Mouse (Mus musculus) intestine, embryonic 16.5 days (tissue): ENCODE measurements around the gene Flt1. TPM values are rescaled to one million over a fixed set of nuclear protein-coding genes. Genes with fewer than 3 reads are reported as not detected.

Source experiments
- ATAC-seq: fragments of 200-750 bp; cut with Nextera tagmentation; 2 replicates; pipeline ENCODE4 v1.8.0; 2017; ENCODE audit warnings: moderate TSS enrichment, moderate library complexity
- H3K27ac ChIP-seq: fragments of 300-500 bp; sonication (generic); 2 replicates; pipeline ENCODE4 v1.5.1; 2014; ENCODE audit warnings: mild to moderate bottlenecking, low read length
- H3K27me3 ChIP-seq: fragments of 300-500 bp; sonication (generic); replicated peaks from 2 replicates; pipeline ENCODE4 v1.6.1; 2014; ENCODE audit warnings: low read length, control low read depth, mixed read lengths; ENCODE audit not compliant: control insufficient read depth, insufficient read depth
- H3K36me3 ChIP-seq: fragments of 300-500 bp; sonication (generic); 2 replicates; pipeline ENCODE4 v1.6.1; 2014; ENCODE audit warnings: low read length, control low read depth; ENCODE audit not compliant: control insufficient read depth, insufficient read depth
- H3K4me1 ChIP-seq: fragments of 300-500 bp; sonication (generic); 2 replicates; pipeline ENCODE4 v1.6.1; 2014; ENCODE audit warnings: low read length, control low read depth, mixed read lengths; ENCODE audit not compliant: control insufficient read depth, insufficient read depth
- H3K4me2 ChIP-seq: fragments of 300-500 bp; sonication (generic); 2 replicates; pipeline ENCODE4 v1.6.1; 2014; ENCODE audit warnings: low read depth, low read length, control low read depth
- H3K4me3 ChIP-seq: fragments of 300-500 bp; sonication (generic); 2 replicates; pipeline ENCODE4 v1.5.1; 2014; ENCODE audit warnings: mild to moderate bottlenecking, low read length
- H3K9ac ChIP-seq: fragments of 300-500 bp; sonication (generic); 2 replicates; pipeline ENCODE4 v1.6.1; 2014; ENCODE audit warnings: low read depth, low read length
- H3K9me3 ChIP-seq: fragments of 300-500 bp; sonication (generic); 2 replicates; pipeline ENCODE4 v1.6.1; 2016; ENCODE audit warnings: low read length, control low read depth; ENCODE audit not compliant: control insufficient read depth
- WGBS: fragments of 180-500 bp; shearing (Covaris S2); extraction: QIAGEN DNeasy Blood & Tissue Kit; methylation state at CpG from one replicate; pipeline ENCODE4 v1.1.7; 2014; 5-methylcytosine and 5-hydroxymethylcytosine counted together
- polyA plus RNA-seq: library from polyadenylated mRNA; unstranded; fragments of >200 nt; fragmentation: Nextera tagmentation; extraction: Ambion mirVana; gene quantifications from 2 replicates; pipeline ENCODE4 v1.2.1, GENCODE M21; 2015

The Flt1 gene
- polyA plus RNA-seq = 9.7 and 10.0 TPM in 2 replicates

DNA sequence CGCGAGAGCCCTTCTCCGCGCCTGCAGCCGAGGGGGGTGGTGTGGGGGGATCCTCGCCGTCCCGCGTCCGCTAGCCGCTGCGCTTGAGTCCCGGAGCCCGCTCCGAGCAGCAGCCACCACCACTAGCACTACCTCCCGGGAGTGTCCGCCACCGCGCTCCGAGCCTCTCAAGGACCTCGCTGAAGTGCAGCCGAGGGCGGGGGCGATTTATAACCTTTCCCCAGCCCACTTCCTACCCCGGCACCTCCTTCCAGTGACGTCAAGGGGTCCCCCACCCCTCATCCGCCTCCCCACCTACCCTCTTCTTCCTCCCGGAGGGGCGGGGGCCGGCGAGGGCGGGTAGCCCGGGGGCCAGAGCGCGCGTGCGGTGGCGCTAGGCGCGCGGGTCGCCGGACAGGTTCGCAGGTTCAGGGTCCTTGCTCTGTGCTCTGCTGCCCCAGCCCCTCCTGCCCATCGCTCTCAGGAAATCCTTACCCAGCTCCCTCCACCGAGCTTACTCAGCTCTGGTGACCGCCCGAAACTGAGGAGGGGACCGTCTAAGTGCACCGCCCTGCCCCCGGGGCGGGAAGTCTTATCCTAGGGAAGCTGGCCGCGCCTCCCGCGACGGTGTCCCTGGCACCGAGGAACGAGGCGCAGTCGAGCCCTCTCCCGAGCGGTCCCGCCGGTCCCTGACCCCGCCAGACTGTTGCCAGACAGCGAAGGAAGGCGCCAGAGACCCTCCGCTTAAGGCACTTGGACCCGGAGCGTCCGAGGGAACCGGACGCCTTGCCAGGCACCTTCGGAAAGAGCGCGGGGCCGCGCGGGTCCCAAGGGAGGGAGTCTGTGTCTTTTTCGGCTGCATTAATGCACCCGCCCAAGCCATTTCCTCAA, at the start of gene Flt1:
Gene Flt1 (minus strand): TSS at position 181 of the 870 bp plus-strand sequence.
- ATAC-seq = peak; percentile 73
- no peaks in the 10 kb centered on the region for H3K9me3 ChIP-seq
- H3K27ac ChIP-seq = peak within 1 kb of the TSS; percentile 23
- WGBS = under 1% methylated on average over 70 of the region's 82 CpGs
- peak within 1 kb of the TSS; percentile 80 for H3K4me2 ChIP-seq
- peaks cover 20% of the 10 kb centered on the region for H3K4me1 ChIP-seq
- peak within 1 kb of the TSS; percentile 53 for H3K4me3 ChIP-seq
- H3K36me3 ChIP-seq = no peaks in the 10 kb centered on the region
- peaks cover 61% of the 10 kb centered on the region for H3K27me3 ChIP-seq
- peak within 1 kb of the TSS; percentile 50 for H3K9ac ChIP-seq

DNA sequence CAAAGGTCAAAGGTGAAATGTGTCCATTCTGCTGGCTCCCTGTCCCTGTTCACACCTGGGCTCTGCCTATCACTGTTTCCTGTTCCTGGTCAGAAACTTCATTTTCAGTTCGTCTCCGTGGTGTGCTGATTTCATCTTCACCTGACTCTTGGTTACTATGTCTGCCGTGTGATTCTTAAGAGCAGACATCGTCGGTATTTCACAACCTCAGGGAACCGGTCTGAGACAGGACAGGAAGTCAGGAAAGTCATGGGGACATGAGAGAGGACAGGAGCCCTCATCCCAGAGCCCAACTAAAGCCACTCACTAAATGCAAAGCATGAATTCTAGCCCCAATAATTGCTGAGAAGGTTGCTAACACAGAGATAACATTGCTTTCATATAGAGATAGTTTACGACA, 49.4 kb upstream of the Flt1 start:
- no peaks in the 10 kb centered on the region for H3K9me3 ChIP-seq
- ATAC-seq = no peak
- no peak overlapping the region for H3K27ac ChIP-seq
- no peaks in the 10 kb centered on the region for H3K36me3 ChIP-seq
- no peak overlapping the region for H3K4me3 ChIP-seq
- peaks cover 8% of the 10 kb centered on the region; the same call in 1 of the 2 replicates for H3K4me1 ChIP-seq
- H3K4me2 ChIP-seq = no peak overlapping the region
- H3K27me3 ChIP-seq = no peaks in the 10 kb centered on the region
- no peak overlapping the region for H3K9ac ChIP-seq
- WGBS = 70% methylated on average over 7 of the region's 7 CpGs

DNA sequence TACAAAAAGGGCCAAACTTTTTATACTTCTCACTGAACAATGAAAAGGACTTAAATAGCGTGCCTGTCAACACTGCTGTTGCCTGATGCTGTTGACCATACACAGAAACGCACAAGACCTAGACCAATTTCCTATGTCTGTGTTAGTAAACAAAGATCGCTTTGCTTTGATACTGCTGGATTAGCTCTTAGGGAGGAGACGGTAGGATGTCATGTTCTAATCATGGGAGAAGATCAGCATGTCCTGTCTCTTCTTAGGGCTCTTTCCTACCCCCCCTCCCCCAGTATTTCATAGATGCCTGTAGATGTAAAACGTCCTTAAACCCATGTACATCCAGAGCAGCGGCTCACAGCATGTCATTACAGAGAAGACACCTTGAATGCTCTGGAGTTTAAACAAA, 44.1 kb upstream of the Flt1 start:
- no peaks in the 10 kb centered on the region for H3K27me3 ChIP-seq
- H3K4me2 ChIP-seq = no peak overlapping the region
- ATAC-seq = no peak
- 59% methylated on average over 6 of the region's 6 CpGs for WGBS
- no peak overlapping the region for H3K4me3 ChIP-seq
- H3K27ac ChIP-seq = no peak overlapping the region
- H3K36me3 ChIP-seq = no peaks in the 10 kb centered on the region
- H3K9me3 ChIP-seq = no peaks in the 10 kb centered on the region
- no peaks in the 10 kb centered on the region for H3K4me1 ChIP-seq
- H3K9ac ChIP-seq = no peak overlapping the region

DNA sequence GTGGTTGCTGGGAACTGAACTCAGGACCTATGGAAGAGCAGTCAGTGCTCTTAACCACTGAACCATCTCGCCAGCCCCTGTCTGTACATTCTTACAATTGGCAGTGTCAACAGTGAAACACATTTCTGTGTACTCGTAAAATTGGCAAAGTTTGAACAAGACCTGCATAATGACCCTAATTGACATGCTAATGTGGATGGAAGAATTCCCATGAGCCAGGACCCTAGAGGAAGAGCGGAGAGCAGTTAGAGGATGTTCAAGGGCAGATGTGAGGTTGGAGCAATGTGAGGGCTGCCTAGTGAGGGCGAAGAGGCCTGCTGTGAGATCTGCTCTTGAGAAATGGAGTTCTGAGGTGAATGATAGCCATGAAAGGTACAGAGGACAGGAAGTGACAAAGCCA, 38.2 kb upstream of the Flt1 start:
- H3K27ac ChIP-seq = no peak overlapping the region
- 88% methylated on average over 4 of the region's 4 CpGs for WGBS
- H3K27me3 ChIP-seq = no peaks in the 10 kb centered on the region
- no peak for ATAC-seq
- H3K4me2 ChIP-seq = no peak overlapping the region
- H3K4me1 ChIP-seq = 0 out of 2 replicates have a peak, but pooled peaks cover 4% of the 10 kb centered on the region
- H3K4me3 ChIP-seq = no peak overlapping the region
- H3K36me3 ChIP-seq = no peaks in the 10 kb centered on the region
- no peaks in the 10 kb centered on the region for H3K9me3 ChIP-seq
- no peak overlapping the region for H3K9ac ChIP-seq

DNA sequence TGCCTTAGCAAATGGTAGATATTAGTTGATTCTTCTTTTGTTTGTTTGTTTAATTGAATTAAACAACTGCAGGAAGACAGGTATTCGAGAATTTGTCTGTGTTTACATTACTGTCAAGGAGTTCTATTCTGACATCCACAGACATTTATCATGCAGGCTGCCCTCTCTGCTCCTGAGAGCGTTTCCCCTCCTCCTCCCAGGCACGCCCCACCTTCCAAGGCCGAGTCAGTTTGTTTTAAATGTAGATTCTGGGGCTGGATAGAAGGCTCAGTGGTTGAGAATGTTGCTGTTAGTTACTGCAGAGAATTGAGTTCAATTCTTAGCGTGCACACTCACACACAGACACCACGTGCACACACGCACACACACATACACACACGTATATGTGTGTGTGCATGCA, 36.2 kb upstream of the Flt1 start:
- Histone ChIP-seq H3K36me3 (no peaks in the 10 kb centered on the region), H3K27ac (no peak overlapping the region), H3K9me3 (no peaks in the 10 kb centered on the region), H3K4me3 (no peak overlapping the region), H3K4me2 (no peak overlapping the region), H3K27me3 (no peaks in the 10 kb centered on the region), H3K9ac (no peak overlapping the region), H3K4me1 (peaks cover 9% of the 10 kb centered on the region; the same call in 1 of the 2 replicates)
- ATAC-seq = no peak
- 14% methylated on average over 8 of the region's 8 CpGs for WGBS

DNA sequence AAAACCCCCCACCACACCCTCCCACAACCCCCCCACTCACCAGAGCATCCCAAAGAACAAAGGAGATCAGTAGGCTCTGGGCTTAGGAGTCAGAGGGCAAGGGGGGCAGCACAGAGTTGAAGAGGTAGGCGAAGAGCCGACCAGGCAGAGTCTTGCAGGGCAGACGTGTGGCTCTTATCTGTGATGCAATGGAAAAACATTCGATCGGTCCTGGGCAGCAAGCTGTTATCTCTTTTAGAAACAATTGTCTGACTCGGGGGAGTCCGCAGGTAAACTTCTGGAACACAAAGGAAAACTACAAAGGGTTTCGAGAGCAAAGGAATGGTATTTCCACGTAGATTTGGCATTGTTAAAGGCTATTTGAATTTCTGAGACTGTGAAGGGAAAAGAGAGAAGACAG, 35.5 kb upstream of the Flt1 start:
- no peaks in the 10 kb centered on the region for H3K9me3 ChIP-seq
- H3K27me3 ChIP-seq = no peaks in the 10 kb centered on the region
- H3K4me2 ChIP-seq = no peak overlapping the region
- H3K9ac ChIP-seq = no peak overlapping the region
- no peaks in the 10 kb centered on the region for H3K36me3 ChIP-seq
- no peak overlapping the region for H3K27ac ChIP-seq
- ATAC-seq = 0 out of 2 replicates have a peak, but pooled peaks have one; percentile 55
- WGBS = 14% methylated on average over 9 of the region's 9 CpGs
- H3K4me3 ChIP-seq = no peak overlapping the region
- peaks cover 9% of the 10 kb centered on the region; the same call in 1 of the 2 replicates for H3K4me1 ChIP-seq

DNA sequence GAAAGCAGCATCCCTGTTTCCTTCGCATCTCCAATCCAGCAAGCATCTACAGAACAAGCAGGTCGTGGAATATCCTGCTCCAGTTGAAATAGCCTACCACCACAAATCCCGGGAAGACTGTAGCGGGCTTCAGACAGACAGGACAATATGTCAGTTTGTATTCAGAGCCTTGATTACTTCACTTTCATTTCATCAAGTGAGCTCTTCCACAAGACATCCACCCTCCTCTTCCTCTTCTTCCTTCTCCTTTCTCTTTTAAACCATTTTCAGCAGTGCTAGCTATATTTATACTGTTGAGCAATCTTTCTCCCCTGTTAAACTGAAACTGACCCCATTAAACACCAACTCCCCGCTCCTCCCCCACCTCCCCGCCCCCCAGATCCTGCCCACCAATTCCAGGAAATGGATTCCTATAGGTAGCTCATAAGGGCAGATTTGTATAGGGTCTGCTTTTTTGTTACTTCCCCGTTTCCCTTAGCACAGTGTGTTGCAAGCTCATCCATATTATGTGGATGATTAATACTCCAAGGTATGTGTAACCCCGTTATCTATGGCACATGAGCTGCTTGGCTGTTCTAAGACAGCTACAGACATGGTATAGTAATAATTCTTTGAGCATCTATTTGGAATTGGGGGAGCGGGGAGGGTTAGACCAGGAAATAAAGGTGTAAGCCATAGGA, 33.0 kb upstream of the Flt1 start:
- Histone ChIP-seq H3K4me3 (peak overlapping the region; percentile 43), H3K4me1 (peaks cover 9% of the 10 kb centered on the region; the same call in 1 of the 2 replicates), H3K9me3 (0 out of 2 replicates have a peak, but pooled peaks cover 2% of the 10 kb centered on the region), H3K4me2 (peak overlapping the region; percentile 66), H3K27me3 (no peaks in the 10 kb centered on the region), H3K9ac (peak overlapping the region; percentile 53; the same call in 1 of the 2 replicates), H3K36me3 (no peaks in the 10 kb centered on the region), H3K27ac (peak overlapping the region; percentile 34; the same call in 1 of the 2 replicates)
- ATAC-seq = no peak
- WGBS = 56% methylated on average over 9 of the region's 9 CpGs

DNA sequence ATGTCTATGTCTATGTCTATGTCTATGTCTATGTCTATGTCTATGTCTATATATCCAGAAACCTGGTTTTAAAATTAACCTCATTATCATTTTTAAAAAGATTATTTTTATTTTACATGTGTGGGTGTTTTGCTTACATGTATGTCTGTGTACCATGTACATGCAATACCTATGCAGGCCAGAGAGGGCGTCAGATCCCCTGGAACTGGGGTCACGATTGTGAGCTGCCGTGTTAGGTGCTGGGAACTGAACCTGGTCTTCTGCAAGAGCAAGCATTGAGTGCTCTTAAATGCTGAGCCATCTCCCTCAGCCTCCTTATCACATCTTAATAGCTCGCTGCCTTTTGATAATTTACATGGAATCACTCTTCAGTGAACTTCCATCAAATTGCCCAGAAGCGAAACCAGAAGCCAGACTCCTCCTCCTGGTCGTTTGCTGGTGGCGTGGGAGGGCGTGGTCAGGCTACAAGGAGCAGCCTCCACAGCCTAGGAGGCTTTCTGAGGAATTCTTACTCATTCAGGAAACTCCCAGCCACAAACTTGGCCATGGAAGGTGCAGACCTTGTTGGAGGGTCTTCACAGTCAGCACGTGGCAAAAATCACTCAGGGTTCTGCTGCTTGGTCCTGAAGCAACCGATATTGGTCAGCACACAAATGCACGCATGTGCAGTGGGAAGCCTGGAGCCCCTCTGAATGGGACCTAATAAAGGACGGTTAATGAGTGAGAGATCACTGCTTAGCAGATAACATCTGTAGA, 32.2 kb upstream of the Flt1 start:
- peak overlapping the region; percentile 53; the same call in 1 of the 2 replicates for H3K9ac ChIP-seq
- H3K4me1 ChIP-seq = peaks cover 12% of the 10 kb centered on the region
- 0 out of 2 replicates have a peak, but pooled peaks cover 2% of the 10 kb centered on the region for H3K9me3 ChIP-seq
- H3K4me2 ChIP-seq = peak overlapping the region; percentile 66
- peaks cover 3% of the 10 kb centered on the region; the same call in 1 of the 2 replicates for H3K27me3 ChIP-seq
- H3K36me3 ChIP-seq = no peaks in the 10 kb centered on the region
- H3K4me3 ChIP-seq = peak overlapping the region; percentile 43
- ATAC-seq = peak; percentile 90
- 48% methylated on average over 12 of the region's 12 CpGs for WGBS
- peak overlapping the region; percentile 34; the same call in 1 of the 2 replicates for H3K27ac ChIP-seq
